Mouse (Mus musculus) MN1 (cell line): ENCODE measurements around the gene Gpr88.

Source experiments
- DNase-seq: peaks from one replicate; pipeline ENCODE4 v3.0.0-alpha.2; 2016; ENCODE audit warnings: low spot score

Gpr88 gene

DNA sequence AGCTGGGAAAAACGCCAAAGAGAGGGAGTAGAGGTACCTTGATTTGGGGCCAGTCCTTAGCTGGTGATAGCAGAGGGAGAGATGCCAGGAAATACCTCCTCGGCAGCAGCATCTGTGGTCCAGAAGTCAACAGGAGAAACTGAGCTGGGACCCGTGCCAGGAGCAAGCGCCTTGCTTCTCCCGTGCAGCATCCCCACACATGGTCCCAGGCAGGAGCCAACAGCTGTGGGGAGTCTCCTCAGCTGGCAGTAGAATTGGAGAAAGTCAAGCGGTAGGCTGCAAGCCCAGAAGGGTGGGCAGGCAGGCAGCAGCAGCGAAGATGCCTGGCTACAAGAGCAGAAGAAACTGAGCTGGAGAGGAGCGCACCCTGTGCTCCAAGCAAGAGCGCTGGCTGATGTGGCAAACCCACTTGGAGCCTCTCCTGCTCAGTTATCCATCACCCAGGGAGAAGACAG is at the start of gene Gpr88:
Gene Gpr88 (minus strand): TSS at position 427 of the 455 bp plus-strand sequence.
- DNase-seq, result no peak

DNA sequence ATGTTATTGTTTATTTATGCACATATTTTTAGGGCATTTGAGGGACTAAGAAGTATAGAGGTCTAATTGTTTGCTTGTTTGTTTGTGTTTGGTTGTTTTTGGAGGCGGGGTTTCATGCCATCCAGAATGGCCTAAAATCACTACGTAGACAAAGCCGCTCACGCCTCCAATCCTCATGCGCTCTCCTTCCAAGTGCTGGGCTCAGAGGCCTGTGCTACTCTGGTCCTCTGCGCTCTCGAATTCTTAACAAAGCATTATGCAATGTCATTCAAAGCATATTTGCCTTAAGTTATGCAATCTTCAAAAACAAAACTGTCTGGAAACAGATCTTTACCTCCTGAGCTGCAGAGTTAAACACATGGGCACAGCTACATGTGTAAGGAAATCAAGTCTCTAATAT is 49.3 kb upstream of the Gpr88 start:
- no peak for DNase-seq

DNA sequence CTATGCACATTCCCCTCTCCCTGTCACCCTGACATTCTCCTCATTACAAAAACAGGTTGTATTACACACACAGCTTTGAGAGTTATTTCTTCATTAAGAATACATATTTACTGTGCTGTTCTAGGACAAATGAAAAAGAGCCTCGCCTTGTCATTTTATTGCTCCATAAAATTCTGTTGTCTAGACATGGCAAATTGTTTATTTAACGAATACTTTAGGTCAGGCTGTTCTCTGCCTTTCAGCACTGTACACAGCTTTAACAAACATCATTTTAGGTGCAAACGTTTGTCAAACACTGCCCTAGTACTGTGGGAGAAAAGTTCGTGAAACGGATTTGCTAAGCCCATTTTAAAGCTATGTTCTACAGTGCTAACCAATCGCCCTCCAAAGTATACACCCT is 48.5 kb upstream of the Gpr88 start:
- DNase-seq, result no peak

DNA sequence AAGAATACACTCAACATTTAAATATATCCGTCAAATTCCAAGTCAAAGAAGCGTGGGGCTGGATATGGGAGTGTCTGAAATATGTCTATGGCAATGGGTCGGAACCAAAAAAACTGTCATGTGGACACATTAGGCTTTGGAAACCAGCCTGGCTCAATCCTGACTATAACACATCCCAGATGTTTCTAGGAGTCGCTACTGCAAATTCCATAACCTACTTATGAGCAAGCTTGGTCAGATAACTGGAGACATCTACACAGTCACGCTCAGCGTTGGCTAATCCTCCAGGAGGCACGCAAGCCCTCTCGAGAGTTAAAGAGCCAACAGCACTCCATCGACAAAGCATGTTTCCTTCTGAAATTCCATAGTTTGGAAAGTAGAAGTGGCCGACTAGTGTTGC is 45.4 kb upstream of the Gpr88 start:
- no peak for DNase-seq

DNA sequence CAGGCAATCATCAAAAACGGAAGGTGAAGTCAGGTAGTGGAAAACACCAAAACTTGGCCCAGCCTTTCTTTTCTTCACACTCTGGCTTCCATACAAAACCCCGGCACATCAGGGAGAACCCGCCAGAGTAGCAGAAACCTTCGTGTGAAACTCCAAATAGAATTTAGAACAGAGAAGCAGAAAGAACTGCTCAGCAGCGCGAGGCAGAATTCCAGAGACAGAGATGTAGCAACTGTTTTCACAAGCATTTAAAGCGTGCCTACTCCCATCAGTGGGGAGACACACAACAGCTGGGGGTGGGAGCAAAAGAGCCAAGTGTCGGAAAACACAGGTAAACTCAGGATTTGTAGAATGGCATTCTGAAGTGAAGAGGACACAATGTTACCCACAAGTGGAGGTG is 44.7 kb upstream of the Gpr88 start:
- DNase-seq, result no peak

DNA sequence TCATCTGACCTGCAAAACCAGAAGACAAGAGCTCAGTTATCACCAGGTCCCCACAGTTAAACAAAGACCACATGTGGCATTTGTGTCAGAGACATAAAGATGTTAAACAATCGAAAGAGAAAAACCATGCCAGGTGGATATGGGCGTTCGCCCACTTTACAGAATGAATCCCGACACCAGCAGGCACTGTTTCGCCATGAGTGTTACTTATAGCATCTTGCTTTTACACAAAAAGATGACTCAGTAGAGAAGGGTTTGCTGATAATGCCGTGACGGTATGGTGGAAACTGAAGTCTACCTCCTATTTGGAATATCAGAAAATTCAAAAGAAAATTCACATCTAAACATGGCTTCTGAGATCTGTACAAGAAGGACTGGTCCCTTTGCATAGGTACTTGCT is 43.9 kb upstream of the Gpr88 start:
- no peak for DNase-seq

DNA sequence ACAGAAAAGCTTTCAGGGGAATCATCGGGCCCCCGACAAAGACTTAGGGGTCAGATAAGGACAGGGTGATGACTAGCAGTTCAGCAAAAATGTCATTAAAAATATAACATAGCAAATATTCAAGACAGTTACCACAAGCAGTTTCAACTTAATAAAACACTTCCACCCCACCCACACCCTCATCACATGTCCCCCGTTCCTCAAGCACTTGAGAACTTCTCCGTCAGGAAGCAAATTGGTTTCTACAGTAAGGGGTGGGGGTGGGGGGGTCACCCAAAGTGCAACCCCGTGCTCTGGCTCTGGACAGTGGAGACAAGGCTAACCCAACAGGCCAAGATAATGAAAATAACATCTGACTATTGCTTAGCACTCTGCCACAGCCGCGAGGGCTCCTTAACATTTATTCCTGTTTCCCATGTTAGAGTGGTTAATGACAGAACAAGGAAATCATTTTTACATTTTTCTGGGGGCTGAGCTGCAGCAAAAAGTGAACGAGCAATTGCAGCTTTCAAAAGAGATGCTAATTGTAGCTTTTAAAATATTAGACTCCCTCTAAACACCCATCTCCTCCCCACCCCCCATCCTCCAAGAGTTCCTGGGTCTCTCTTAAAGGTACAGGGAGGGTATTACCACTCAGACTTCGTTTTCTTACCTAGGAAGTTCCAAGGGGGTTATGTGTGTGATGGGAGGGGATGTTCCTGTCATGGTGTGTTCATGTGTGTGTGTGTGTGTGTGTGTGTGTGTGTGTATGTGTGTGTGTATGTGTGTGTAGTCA is 36.9 kb upstream of the Gpr88 start:
- DNase-seq, result no peak

DNA sequence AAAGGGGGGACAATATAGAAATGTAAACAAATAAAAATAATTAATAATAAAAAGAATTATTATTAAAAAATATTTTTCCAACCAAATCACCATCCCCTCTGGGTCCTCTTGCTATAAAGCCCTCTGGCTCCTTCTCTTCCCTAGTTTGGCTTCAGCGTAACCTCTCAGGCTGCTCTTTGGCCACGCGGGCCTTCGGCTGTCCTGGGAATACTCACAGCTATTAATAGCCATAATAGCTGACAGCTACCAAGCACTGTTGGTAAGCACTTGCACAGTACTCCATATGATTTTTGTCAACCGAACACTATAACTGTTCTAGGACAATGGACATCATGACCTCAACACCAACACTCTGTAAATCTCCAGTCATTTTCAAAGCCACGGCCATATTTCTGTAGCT is 35.5 kb upstream of the Gpr88 start:
- DNase-seq, result no peak

DNA sequence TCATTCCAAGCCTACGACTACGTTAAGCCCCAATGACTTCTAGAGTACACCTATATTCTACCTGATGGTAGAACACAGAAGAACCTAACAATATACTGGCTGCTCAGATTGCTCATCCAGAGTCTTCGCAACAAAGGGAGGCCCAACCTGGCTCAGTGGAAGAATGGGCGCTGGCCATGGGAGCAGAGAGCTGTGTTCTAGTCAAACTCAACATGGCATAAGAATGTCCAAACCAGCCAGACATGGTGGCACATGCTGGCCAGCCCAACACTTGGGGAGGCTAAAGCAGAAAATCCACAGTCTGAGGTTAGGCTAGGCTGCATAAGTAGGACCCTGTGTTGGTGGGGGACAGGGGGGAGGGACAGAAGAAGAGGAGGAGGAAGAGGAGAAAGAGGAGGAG is 31.4 kb upstream of the Gpr88 start:
- no peak for DNase-seq

DNA sequence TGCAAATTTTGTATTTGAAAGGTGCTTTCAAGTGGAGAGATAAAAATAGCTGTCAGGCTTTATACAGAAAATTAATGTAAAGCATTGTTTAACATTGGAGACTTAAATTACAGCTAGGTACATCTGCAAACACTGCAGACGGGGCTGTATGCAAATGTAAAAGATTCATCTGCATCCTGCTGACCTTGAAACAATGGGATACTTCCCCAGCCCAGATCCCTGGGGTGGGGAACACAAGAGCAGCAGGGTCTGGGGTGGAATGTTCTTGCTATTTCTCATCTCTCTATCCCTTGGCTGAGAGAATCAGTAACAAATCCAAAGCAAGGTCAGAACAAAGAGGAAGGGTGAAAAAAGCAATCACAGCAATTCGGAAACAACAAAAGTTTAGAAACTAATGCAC is 30.7 kb upstream of the Gpr88 start:
- DNase-seq, result no peak

DNA sequence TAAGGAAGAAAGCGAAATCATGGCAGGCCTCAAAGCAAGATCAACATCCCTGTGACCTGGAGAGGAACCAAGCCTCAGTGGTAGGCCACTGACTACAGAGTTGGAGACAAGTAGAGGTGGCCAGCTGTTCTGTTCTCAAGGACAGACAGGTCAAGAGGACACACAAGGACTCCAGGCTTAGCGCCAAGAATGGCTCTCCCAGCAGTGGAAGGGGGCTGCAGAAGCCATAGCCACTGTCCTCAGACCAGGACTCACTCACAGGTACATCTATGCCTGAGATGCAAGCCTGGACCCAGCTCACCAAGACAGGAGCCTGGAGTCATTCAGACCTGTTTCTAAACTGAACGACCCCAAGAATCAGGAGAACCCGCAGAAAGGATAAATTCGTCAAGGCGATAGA is 28.4 kb upstream of the Gpr88 start:
- no peak for DNase-seq

DNA sequence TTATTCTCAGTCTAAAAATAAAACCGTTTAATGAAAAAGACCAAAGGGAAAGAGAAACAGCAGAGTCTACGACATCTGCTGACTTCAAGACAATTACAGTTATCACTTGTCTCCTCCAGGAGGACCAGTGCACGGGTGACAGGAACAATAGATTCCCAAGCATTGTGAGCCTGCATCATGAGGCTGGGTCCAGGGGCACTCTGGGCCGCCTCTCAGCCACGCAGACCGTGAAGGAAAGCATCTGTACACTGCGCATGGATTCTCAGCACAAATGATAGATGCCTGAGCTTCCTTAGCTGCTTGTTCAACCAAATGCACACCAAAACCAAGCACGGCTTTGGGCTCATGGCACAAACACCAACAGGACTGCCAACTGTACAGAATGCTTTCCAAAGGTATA is 23.8 kb upstream of the Gpr88 start:
- no peak for DNase-seq

DNA sequence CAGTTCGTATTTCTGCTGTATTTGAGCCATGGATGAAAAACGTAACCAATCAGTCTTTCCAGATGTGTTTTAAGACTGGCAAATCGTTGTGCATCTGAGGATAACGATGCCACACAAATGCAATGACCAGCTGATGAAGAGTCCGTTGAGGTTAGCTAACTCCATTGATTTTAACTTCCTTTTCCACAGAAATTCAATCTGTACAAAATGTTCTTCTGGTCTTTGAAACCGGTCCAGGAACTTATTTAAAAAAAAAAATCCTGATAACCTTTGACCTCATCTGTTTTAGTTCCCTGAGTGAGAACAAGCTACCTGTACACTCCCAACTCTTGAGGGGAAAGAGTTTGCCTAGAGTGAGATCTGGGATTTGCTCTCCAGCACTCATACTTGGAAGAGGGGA is 18.4 kb upstream of the Gpr88 start:
- DNase-seq, result no peak

DNA sequence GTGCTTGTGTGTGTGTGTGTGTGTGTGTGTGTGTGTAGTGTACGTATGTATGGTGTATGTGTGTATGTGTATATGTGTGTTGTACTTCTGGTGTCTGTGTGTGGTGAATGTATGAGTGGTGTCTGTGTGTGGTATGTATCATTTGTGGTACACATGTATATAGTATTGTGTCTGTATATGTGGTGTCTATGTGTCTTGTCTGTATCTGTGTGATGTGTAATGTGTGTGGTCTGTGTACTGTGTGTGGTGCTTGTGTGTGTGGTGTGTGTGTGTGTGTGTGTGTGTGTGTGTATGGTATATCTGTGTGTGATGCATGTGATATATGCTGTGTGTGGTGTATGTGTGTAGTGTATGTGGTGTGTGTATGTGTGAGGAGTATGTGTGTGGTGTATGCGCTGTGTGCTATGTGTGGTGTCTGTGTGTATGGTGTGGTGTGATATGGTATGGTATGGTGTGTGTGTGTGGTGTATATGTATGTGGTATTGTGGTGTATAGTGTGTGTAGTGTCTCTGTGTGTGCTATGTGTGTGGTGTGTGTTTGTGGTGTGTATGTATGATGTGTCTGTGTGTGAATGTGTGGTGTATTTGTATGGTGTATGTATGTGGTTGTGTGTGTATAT is 13.8 kb upstream of the Gpr88 start:
- DNase-seq, result no peak

DNA sequence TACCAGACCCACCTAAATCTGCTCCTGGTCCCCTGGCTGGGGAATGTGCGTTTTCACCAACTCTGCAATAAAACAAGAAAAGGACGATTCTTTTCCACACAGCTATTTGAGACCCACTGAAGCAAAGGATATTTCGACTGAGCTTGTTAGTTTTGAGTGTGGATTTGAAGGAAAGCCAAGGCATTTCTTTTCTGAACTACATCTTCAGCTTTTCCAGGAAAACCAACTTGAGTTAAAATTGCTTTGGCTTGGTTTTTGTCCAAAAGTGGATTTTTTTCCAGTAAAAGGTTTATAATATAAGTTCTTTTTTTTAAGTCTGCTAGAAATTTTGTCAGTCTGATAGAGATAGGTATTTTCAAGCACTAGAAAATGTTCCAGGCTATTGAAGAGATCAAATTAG is 13.1 kb upstream of the Gpr88 start:
- DNase-seq, result no peak

DNA sequence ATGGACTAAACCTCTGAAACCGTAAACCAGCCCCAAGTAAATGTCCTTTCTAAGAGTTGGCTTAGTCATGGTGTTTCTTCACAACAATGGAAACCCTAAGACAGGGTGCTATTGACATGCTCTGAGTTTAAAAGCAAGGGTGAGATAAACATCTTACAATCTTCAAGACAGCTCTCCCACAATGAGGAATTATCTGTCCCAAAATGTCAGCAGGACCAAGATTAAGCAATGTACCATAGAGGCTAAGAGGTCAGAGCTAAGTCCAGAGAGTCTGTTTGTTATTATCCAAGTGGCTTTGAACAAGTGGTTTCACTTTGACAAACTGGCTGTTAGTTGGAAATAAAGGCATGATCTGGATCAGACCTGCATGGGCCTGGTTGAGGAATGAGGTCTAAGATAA is 10.7 kb upstream of the Gpr88 start:
- no peak for DNase-seq

DNA sequence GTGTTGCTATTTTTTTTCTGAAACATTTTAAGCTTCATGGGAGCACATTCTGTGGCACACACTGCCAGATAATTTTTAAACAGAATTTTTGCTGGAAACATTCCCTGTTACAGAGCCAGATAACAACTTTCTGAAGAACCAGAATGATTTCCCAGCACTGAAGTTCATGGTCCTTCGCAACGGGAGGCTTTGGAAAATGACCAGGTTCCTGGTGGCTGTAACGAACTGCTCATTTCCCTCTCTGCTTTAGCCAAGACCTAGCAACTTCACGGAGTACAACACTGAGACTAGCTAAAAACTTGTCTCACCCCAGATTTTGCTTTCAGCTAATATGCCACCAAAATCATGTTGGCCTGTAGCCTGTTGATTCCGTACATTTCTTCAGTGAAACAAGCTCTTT is 9.8 kb upstream of the Gpr88 start:
- no peak for DNase-seq

DNA sequence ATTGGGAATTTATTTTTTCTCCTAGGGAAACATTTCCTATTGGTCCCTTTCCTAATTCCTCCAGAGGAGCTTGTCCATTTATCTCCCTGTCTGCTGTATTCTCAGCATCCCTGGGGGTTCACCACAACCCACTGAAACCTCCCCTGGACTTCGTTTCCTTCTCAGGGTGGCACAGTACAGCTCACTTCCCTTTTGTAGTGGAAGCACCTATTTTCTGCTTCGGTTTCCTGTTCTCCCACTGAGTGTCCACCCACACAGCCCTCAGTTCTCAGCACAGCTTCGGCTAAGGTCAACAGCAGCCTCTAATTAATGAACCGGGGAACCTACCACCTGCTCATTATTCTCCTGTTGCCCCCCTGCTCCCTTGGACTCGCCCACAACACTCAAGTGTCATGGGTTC is 2.8 kb upstream of the Gpr88 start:
- no peak for DNase-seq

DNA sequence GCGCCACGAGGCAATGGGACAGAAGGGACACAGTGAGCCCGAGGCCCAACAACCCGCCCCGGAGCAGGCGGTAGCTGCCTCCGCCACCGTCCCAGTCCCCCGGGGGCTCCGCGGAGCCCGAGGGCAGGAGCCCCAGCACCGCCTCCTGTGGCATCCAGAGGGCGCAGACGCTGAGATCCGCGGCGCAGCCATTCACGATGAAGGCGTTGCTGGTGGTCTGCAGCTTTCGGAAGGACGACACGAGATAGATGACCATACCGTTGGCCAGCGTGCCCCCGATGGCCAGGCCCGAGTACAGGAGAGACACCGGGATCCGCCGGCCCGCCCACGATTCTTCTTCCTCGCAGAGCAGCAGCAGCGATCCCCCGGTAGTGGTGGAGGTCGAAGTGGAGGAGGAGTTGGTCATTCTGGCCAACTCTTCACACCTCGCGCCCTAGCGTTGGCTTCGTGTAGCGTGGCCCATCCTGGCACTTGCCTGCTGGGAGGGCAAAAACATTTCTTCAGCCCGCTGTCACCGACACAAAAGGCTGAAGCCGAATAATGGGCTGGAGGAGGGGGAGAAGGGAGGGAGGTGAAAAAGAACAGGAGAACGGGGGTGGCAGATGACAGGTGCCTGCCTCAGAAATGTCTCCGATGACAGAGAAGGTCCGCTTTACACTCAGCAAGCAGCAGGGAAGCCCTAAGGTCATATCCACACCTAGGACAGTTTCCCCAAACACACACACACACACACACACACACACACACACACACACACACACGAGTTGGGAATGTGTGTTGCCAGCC is 855 bp downstream of the Gpr88 start:
- no peak for DNase-seq

DNA sequence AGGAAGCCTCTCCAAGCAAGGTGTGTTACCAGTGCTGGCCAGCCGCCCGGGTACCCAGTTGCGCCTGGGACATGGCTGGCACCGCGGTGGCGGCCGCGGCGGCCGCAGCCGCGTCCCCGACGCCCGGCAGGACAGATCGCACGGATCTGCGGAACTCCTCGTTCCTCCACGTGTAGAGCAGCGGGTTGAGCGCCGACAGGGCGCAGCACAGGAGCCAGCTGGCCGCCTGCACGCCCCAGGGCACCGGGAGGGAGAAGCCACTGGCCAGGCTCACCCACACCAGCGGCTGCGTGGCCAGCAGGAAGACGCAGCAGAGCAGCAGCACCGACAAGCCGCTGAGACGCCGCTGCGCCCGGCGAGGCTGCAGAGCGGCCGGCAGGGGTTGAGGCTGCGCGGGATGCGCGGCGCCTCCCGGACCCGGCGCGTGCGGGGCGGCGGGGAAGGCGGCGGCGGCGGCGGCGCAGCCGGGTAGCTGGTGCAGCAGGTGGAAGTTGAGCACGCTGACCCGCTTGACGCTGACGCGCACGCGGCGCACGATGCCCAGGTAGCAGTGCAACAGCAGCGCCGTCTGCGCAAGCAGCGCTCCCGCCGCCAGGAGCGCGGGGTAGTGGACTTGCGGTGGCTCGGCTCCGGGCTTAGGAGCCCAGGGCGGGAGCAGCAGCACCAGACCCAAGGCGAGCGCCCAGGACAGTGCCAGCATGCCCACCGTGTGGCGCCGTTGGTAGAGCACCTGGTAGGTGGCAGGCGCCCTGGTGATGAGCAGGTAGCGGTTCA is 1.6 kb downstream of the Gpr88 start:
- no peak for DNase-seq

DNA sequence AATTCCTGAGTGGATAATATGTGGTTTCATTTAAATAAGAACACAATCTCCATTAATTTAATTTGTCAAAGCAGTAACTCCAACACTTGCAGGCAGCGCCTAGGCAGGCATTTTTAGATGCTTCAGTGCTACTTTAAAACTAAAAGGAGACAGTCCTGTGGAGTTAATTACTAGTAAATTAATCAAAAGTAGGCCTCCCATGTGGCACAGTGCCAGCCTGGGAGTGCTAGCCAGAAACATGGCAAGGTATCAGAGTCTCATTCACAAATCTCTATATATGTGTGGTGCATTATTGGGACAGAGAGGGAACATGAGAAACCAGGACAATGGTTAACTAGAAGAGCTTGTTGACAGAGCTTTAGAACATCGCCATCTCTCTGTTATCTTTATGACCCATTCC is 4.3 kb downstream of the Gpr88 start:
- DNase-seq, result no peak

DNA sequence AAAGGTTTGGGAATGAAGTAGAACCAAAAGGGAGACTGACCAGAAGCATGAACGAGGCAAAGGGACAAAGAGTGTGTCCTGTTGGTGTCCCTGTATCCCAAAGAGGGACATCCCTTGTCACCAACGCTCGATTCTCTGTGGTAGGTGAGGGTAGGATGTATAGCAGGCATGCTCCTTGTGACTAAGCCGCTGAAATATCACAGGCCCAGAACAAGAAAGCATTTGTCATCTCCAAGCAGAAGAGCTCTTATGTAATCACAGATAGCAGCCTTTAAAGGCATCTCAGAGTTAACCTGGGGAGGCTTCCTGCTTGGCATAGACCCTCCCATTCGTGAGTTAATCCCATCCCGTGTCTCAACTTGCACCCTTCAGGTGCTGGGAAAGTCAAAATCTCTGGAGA is 8.8 kb downstream of the Gpr88 start:
- no peak for DNase-seq
